ENCODE assay signal across 9 mouse cellular contexts in genomic region chr7:45405091-45406075, GRCm38 (mm10). TPM values are rescaled to one million over a fixed set of nuclear protein-coding genes. Genes with fewer than 3 reads are reported as not detected.
A peak's percentile ranks its signal among the peaks of the same experiment; 100 is the strongest.
DNase-seq lines count a peak whose midpoint lies in the region; ATAC-seq lines count a peak whose summit lies in the region.
"Had no signal": no experiment of that assay in that cellular context is flagged by ENCODE, and none has a peak within 500 bp of the region (broad histone marks: within the 10 kb centered on the region; RNA-seq: fewer than 3 reads in every experiment).

Gene Kcna7 (plus strand): TSS chr7:45405653.

- 14% methylated on average over 22 of the region's 28 CpGs for WGBS in hindbrain, embryonic 16.5 days

- peak within 1 kb of the TSS; percentile 38 for H3K9ac ChIP-seq in hindbrain, embryonic 16.5 days (ENCODE audit: low read depth, low read length)

- peak within 1 kb of the TSS; percentile 58 for H3K4me2 ChIP-seq in hindbrain, embryonic 16.5 days (ENCODE audit: low read length)

- peak within 1 kb of the TSS; percentile 38 for H3K4me3 ChIP-seq in hindbrain, embryonic 16.5 days (ENCODE audit: low read length)

- H3K36me3 ChIP-seq in hindbrain, embryonic 16.5 days (ENCODE audit: control insufficient read depth, insufficient read depth, low read length) = no peaks in the 10 kb centered on the region

- ATAC-seq in hindbrain, embryonic 16.5 days = no peak

- no peak within 1 kb of the TSS for H3K27ac ChIP-seq in hindbrain, embryonic 16.5 days (ENCODE audit: low read depth, low read length)
- H3K27ac ChIP-seq: macrophage had no signal

- DNase-seq in adipocyte (ENCODE audit: low spot score) = peak; percentile 59
- peak; percentile 70 to 74 for DNase-seq in cerebellum, postnatal 36 days
- peak; percentile 83 for DNase-seq in gastrocnemius, postnatal 10 days
- DNase-seq in left cerebral cortex, adult 11 months (ENCODE audit: low spot score) = peak; percentile 27
- DNase-seq in lung, postnatal 25 days (ENCODE audit: low spot score) = peak; percentile 80
- DNase-seq in retina, postnatal 1 day = peak; percentile 54
- DNase-seq in urinary bladder, postnatal 25 days (ENCODE audit: low spot score) = peak; percentile 77

- peaks cover 56% of the 10 kb centered on the region for H3K27me3 ChIP-seq in hindbrain, embryonic 16.5 days (replicated peaks; ENCODE audit: control insufficient read depth, insufficient read depth, low read length)

- no peaks in the 10 kb centered on the region for H3K9me3 ChIP-seq in hindbrain, embryonic 16.5 days (ENCODE audit: control insufficient read depth, low read length)

- peaks cover 7% of the 10 kb centered on the region; the same call in 1 of the 2 replicates for H3K4me1 ChIP-seq in hindbrain, embryonic 16.5 days (ENCODE audit: control insufficient read depth, insufficient read depth, low read depth, low read length)

RNA-seq across cellular contexts. Expression of gene Kcna7, which starts in this region (rescaled TPM):
- 10 to 100 TPM; 25.4 to 29.6 TPM for total RNA-seq in gastrocnemius, postnatal 10 days (2021)
- polyA plus RNA-seq in hindbrain, embryonic 16.5 days (2015; fragmentation: Nextera tagmentation; extraction: Ambion mirVana) = 0.06 TPM in 1 of 2 replicates, not detected in the other
- polyA plus RNA-seq: macrophage had no signal

Comparison
In these comparisons a context has a peak if more than half of its experiments do, and no peak if none do; other contexts are left out.
1. DNase-seq: peak in every context shown above with its lines; median percentile 83 in gastrocnemius, postnatal 10 days; 80 in lung, postnatal 25 days; 77 in urinary bladder, postnatal 25 days; 72 in cerebellum, postnatal 36 days; 59 in adipocyte; 54 in retina, postnatal 1 day; 27 in left cerebral cortex, adult 11 months.